Mouse (Mus musculus) midbrain, embryonic 10.5 days (tissue): ENCODE results near the gene Lurap1. TPM values are rescaled to one million over a fixed set of nuclear protein-coding genes. Genes with fewer than 3 reads are reported as not detected.

Source experiments
- polyA plus RNA-seq: library from polyadenylated mRNA; unstranded; fragments of >200 nt; fragmentation: Nextera tagmentation; extraction: Ambion mirVana; gene quantifications from 2 replicates; pipeline ENCODE4 v1.2.1, GENCODE M21; 2016

Lurap1 gene
- polyA plus RNA-seq, 1 experiment from 2014 or later: 2.7 TPM

Other genes starting within 250 kb of the Lurap1 start
- 38.5 and 39.4 TPM in 2 replicates for gene Dmbx1, start 211.4 kb downstream of the Lurap1 start, polyA plus RNA-seq
- 1.4 and 2.7 TPM in 2 replicates for gene Faah, start 133.4 kb downstream of the Lurap1 start, polyA plus RNA-seq
- gene Nsun4, start 97.5 kb downstream of the Lurap1 start, polyA plus RNA-seq: 20.4 and 21.2 TPM in 2 replicates
- 444 and 449 TPM in 2 replicates for gene Uqcrh, start 76.3 kb downstream of the Lurap1 start, polyA plus RNA-seq
- 67.9 and 73.8 TPM in 2 replicates for gene Lrrc41, start 76.1 kb downstream of the Lurap1 start, polyA plus RNA-seq
- 77.4 and 80.9 TPM in 2 replicates for gene Rad54l, start 27.6 kb downstream of the Lurap1 start, polyA plus RNA-seq
- 55.9 TPM in 2 replicates for gene Pomgnt1, start 27.5 kb downstream of the Lurap1 start, polyA plus RNA-seq
- gene Tspan1, start 16.3 kb upstream of the Lurap1 start, polyA plus RNA-seq: 0.06 TPM in 1 of 2 replicates, not detected in the other
- not detected in 2 replicates for gene 1700042G07Rik, start 22.0 kb upstream of the Lurap1 start, polyA plus RNA-seq
- gene Gm49337, start 22.0 kb upstream of the Lurap1 start, polyA plus RNA-seq: not detected in 2 replicates
- 46.0 and 68.7 TPM in 2 replicates for gene Pik3r3, start 70.3 kb upstream of the Lurap1 start, polyA plus RNA-seq